Mouse (Mus musculus) hindbrain, embryonic 11.5 days (tissue): ENCODE results near the gene Cse1l. TPM values are rescaled to one million over a fixed set of nuclear protein-coding genes. Genes with fewer than 3 reads are reported as not detected.

Experiments used
- ATAC-seq: fragments of 200-750 bp; cut with Nextera tagmentation; 2 replicates; pipeline ENCODE4 v1.8.0; 2017; ENCODE audit warnings: mild to moderate bottlenecking, moderate TSS enrichment, moderate library complexity; ENCODE audit not compliant: low FRiP score
- DNase-seq: peaks from one replicate; pipeline ENCODE4 v3.0.0-alpha.2; 2015; ENCODE audit warnings: low spot score
- H3K27ac ChIP-seq: fragments of 300-500 bp; sonication (generic); 2 replicates; pipeline ENCODE4 v1.5.1; 2014; ENCODE audit warnings: mild to moderate bottlenecking, low read depth, low read length
- H3K27me3 ChIP-seq: fragments of 300-500 bp; sonication (generic); 2 replicates; pipeline ENCODE4 v1.6.1; 2014; ENCODE audit warnings: mild to moderate bottlenecking, low read length, moderate library complexity, mixed read lengths; ENCODE audit not compliant: control insufficient read depth, insufficient read depth
- H3K36me3 ChIP-seq: fragments of 300-500 bp; sonication (generic); 2 replicates; pipeline ENCODE4 v1.6.1; 2014; ENCODE audit warnings: mild to moderate bottlenecking, low read length, moderate library complexity, mixed read lengths; ENCODE audit not compliant: control insufficient read depth, insufficient read depth
- H3K4me1 ChIP-seq: fragments of 300-500 bp; sonication (generic); replicated peaks from 2 replicates; pipeline ENCODE4 v1.6.1; 2014; ENCODE audit warnings: low read length, mixed read lengths; ENCODE audit not compliant: control insufficient read depth, insufficient read depth
- H3K4me2 ChIP-seq: fragments of 300-500 bp; sonication (generic); replicated peaks from 2 replicates; pipeline ENCODE4 v1.6.1; 2014; ENCODE audit warnings: mild to moderate bottlenecking, low read depth, low read length
- H3K4me3 ChIP-seq: fragments of 300-500 bp; sonication (generic); 2 replicates; pipeline ENCODE4 v1.5.1; 2014; ENCODE audit warnings: low read depth, low read length
- H3K9ac ChIP-seq: fragments of 300-500 bp; sonication (generic); 2 replicates; pipeline ENCODE4 v1.6.1; 2014; ENCODE audit warnings: low read depth, low read length
- H3K9me3 ChIP-seq: fragments of 300-500 bp; sonication (generic); 2 replicates; pipeline ENCODE4 v1.6.1; 2016; ENCODE audit warnings: low read length; ENCODE audit not compliant: control insufficient read depth
- WGBS: fragments of 180-500 bp; shearing (Covaris S2); extraction: QIAGEN DNeasy Blood & Tissue Kit; methylation state at CpG from one replicate; pipeline ENCODE4 v1.1.7; 2014; 5-methylcytosine and 5-hydroxymethylcytosine counted together
- polyA plus RNA-seq: library from polyadenylated mRNA; unstranded; fragments of >200 nt; fragmentation: Nextera tagmentation; extraction: Ambion mirVana; gene quantifications from 2 replicates; pipeline ENCODE4 v1.2.1, GENCODE M21; 2014

Gene Cse1l
- polyA plus RNA-seq, 1 experiment from 2014 or later = 169 TPM

GRCm38 (mm10) chr2:166995021-166995795 is 89.4 kb downstream of the Cse1l start:
- no peaks in the 10 kb centered on the region for H3K27me3 ChIP-seq
- ATAC-seq (no peak; the same call in 1 of the 2 replicates), DNase-seq (no peak)
- H3K4me1 ChIP-seq = no peaks in the 10 kb centered on the region
- 6% methylated on average over 27 of the region's 28 CpGs for WGBS
- no peaks in the 10 kb centered on the region for H3K9me3 ChIP-seq
- H3K4me3 ChIP-seq = peak overlapping the region; percentile 99
- H3K9ac ChIP-seq = peak overlapping the region; percentile 97
- no peaks in the 10 kb centered on the region for H3K36me3 ChIP-seq
- peak overlapping the region; percentile 95 for H3K27ac ChIP-seq
- peak overlapping the region; percentile 65 for H3K4me2 ChIP-seq

Other genes starting within 250 kb of the Cse1l start
- 20.9 and 21.7 TPM in 2 replicates for gene Prex1, start 192.2 kb upstream of the Cse1l start, polyA plus RNA-seq
- 8.7 and 10.0 TPM in 2 replicates for gene Trp53rkb, start 113.5 kb upstream of the Cse1l start, polyA plus RNA-seq
- 3.8 and 4.2 TPM in 2 replicates for gene Arfgef2, start 100.5 kb upstream of the Cse1l start, polyA plus RNA-seq
- 93.0 and 101 TPM in 2 replicates for gene Stau1, start 90.3 kb downstream of the Cse1l start, polyA plus RNA-seq
- 37.9 and 40.4 TPM in 2 replicates for gene Ddx27, start 109.2 kb downstream of the Cse1l start, polyA plus RNA-seq
- 4.9 and 6.5 TPM in 2 replicates for gene Znfx1, start 157.0 kb downstream of the Cse1l start, polyA plus RNA-seq